Mouse (Mus musculus): Measurements from ENCODE around the gene Eif3b.
A peak's percentile ranks its signal among the peaks of the same experiment; 100 is the strongest.

The Eif3b gene

DNA sequence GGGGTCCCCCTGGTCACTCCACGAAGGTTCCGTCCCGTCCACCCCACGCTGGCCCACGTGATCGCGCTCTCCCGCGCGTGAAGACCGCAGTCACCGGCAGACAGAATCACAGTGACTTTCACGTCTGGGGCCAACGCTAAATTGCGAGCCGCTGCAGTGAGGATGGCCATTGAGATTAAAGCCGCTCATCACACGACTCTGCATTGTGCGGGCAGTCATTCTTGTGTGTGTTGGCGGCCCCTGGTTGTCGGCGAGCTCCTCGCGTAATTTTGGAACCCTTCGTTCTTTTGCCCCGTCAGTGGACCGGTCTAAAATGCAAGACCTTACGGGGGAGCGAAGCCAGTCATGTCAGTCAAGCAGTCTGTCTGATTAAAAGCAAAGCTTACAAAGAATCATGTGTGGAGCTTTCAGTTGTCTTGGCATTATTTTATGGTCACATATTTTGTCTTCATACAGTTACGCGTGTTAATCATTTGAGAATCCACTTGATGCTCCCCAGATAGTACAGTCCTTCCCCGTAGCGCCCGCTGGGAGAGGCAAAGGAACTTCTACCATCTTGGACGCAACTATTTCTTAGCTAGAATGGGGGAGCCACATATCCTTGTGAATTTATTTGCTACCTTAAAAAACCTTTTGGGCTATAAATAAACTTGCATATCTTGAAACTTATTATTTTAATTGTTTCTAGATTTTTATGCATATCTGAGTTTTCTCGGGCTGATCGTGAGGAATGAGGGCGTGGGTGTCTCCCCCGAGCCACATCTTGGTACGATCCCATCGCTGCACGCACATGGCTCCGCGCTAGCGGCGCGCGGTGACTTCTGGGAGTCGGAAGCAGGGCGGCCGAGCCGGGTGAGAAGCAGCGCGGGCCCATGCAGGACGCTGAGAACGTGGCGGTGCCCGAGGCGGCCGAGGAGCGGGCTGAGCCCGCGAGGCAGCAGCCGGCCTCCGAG lies at the start of gene Eif3b:
Gene Eif3b, plus strand, starts transcription at position 840 of the 953 bp plus-strand sequence.
- DNase-seq = peak; percentile 92

DNA sequence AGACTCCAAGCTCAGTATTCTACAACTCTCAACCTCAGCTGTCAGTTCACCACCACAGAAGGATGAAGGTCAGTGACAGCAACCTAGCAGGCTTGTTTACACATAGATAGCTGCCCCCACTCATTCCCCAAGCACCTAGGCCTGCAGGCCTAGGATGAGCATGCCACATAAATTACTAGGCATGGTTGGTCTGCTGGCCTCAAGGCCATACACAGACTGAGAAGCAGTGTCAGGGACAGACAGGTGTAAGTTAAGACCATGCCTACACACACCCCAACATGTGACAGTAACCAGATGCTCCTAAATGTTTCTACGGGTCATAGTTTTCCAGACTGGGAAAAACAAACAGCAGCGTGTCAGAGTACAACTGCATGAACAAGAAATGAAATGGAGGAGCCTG lies 49.7 kb upstream of the Eif3b start:
- no peak for DNase-seq

- DNase-seq = peak; percentile 64
Measured at GRCm38 (mm10) chr5:140370446-140371254, 48.5 kb upstream of the Eif3b start.

DNA sequence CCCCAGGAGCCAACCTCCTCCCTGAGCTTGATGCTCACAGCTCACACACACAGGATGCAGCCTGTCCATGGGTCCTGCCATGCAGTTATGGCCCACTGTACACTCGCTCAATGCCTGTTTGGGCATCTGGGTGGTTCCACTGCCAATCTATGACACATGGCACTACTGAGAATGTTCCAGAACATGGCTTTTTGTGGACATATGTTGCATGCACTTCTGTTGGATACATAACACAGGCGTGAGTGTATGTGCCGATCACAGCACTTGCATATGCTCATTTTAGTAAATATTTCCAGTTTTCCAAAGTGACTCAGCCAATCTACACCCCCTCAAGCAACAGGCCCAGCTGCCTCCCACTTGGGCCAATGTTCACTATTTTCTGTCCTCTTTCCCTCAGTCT lies 47.5 kb upstream of the Eif3b start:
- DNase-seq = no peak

DNA sequence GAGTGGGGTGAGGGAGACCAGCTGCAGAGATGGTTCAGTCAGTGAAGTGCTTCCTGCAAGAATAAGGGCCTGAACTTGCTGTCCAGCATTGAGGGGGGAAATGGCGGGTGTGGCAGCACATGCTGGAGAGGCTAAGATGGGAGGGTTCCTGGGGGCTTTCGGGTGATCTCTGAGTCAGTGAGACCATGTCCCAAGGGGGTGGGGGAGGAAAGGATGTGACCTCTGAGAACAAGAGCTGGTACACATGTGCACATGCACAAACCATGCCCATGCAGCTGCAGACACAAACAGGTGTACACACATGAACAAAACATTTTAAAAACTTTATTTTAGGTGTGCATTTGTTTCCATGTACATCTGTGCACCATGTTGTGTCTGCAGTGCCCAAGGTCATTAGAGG lies 45.4 kb upstream of the Eif3b start:
- DNase-seq = no peak

GRCm38 (mm10) chr5:140374226-140374625 lies 44.9 kb upstream of the Eif3b start:
- DNase-seq = peak; percentile 43

- no peak for DNase-seq
Measured at GRCm38 (mm10) chr5:140375249-140375829, 43.8 kb upstream of the Eif3b start.

- no peak for DNase-seq
Measured at GRCm38 (mm10) chr5:140378121-140378853, 40.8 kb upstream of the Eif3b start.

DNA sequence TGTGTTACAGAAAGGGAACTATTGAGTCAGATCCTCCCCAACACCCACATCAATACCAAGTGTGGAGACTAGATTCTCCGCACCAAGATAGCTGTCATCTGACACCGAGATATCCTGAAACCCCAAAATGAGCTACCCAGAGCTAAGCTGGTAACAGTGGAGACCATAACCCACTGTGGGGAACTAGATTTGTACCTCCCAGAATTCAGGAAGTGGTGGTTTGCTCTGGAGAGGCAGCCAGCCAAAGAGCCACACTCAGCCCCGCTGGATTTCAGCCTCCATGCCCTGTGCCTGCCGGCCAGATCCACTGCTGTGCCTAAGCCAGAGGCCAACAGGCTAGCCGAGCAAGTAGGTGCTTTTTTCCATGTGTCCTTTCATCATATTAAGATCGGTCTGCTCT lies 39.8 kb upstream of the Eif3b start:
- DNase-seq = peak; percentile 23

DNA sequence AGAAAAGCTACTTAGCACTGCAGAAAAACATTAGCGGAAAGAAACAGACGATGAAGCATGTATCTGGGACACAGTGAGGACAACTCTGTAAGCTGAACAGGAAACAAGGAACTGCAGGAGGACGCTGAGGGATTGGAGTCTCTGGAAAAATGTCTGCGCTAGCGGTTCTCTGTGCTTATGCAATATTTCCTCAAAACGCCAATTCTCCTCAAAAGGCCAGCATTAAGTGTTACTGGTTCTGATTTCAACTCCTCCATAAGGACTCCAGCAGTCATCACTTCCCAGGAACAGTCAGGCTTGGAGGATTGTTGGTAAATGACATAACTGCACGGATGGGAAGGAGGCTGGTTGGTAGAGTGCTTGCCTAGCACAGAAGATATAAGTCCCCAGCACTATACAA lies 38.0 kb upstream of the Eif3b start:
- DNase-seq = peak; percentile 29

GRCm38 (mm10) chr5:140382688-140383087 lies 36.4 kb upstream of the Eif3b start:
- peak; percentile 47 for DNase-seq

DNA sequence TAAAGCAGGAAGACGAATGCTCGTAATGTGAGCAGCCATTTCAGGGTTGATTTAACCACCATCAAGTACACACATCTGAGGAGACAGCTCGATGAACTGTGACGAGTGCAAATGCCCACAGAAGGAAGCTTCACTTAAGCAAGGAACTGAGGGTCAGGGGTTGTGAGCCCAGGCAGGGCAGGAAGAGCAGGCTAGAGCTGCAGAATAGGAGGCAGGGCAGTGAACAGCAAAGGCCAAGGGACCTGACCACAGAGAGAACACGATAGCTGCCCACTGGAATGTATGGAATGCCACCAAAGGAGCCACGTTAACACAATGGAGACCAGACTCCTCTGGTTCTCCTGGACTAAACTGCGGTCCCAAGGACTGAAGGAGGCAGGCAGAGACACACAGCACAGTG lies 35.6 kb upstream of the Eif3b start:
- peak; percentile 49 for DNase-seq

DNA sequence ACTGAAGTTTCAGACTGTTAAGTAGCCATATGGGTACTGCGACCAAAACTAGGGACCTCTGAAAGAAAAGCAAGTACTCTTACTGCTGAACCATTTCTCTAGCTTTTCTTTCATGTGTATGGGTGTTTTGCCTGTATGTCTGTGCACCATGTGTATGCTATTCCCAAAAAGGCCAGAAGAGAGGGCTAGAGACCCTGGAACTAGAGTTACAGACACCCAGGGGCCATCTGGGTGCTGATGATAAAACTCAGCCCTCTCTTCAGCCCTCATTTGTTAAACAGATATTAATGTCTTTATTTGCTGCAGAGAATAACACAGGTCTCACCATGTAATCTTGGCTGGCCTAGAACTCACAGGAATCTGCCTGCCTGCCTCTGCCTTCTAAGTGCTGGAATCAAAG lies 34.7 kb upstream of the Eif3b start:
- DNase-seq = no peak

DNA sequence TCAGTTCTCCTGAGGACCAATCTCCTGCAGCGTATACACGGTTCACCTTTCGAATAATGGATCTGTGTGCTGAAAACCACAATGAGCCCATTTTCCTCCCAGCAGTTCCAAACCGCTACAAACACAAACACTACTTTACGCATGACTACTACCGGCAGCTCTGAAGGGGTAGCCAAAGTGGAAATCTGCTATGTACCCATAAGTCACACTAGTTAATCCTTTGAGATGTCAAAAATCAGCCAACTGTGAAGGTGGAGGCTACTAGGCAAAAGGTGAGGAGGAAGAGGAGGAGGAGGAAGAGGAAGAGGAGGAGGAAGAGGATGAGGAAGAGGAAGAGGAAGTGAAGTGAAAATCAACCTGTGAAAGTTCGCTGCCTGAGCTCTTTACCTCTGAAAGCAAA lies 31.9 kb upstream of the Eif3b start:
- DNase-seq = no peak

DNA sequence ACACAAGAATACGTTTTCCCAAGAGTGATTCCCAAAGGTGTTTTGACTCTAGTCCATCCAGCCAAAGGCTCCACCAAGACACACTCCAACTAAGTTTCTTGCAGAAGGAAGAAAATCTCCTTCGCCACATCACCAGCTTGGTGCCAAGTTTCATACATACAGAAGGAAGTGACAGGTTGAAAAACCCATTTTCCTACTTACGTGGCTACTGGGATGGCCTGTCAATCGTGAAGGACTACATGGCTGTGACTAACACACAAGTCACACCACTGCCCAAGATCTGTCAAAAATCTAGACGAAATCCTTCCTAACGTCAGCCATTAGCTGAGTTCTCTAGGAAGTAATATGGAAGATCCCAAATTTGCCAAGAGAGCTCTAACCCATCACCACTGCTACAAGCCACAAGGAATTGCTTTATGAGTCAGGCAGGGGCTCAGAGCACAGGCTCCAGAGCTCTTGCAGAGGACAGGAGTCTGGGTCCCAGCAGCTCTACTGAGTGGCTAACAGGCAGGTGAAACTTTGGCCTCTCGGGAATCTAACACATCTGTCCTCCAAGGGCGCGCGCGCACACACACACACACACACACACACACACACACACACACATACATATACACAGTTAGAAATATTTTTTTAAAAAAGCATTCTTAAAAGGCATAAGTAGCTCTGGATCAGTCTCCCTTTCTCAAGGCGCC lies 31.2 kb upstream of the Eif3b start:
- no peak for DNase-seq

GRCm38 (mm10) chr5:140388588-140389576 lies 30.2 kb upstream of the Eif3b start, which contains the start of gene Snx8:
Gene Snx8, minus strand, starts transcription at chr5:140389262.
- DNase-seq = peak; percentile 99

- no peak for DNase-seq
Measured at GRCm38 (mm10) chr5:140389647-140390046, 29.5 kb upstream of the Eif3b start.

- no peak for DNase-seq
Measured at GRCm38 (mm10) chr5:140391435-140391834, 27.7 kb upstream of the Eif3b start.

DNA sequence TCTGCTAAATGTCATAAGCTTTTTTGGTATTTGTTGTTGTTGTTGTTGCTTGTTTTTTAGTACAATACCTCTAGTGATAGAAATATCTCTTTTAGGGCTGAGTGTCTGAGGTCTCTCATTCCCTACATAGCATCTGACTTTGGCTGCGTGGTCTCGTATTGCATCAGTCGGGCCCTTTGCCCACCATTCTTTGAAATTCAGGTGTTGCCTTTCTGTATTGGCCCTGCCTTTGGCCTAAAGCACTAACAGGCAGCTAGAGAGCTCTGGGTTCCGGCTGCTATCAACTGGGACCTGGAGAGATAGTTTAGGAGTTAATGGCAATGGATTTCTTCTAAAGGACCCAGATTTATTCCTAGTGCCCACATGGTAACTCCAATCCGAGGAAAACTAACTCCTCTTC lies 27.1 kb upstream of the Eif3b start:
- no peak for DNase-seq

- no peak for DNase-seq
Measured at GRCm38 (mm10) chr5:140392701-140393100, 26.4 kb upstream of the Eif3b start.

All from lung, postnatal 36 days (tissue).